Mouse (Mus musculus): Measurements from ENCODE around the gene Gm6351. TPM values are rescaled to one million over a fixed set of nuclear protein-coding genes. Genes with fewer than 3 reads are reported as not detected.
"Not testable (repeated sequence)": the region's sequence is repeated elsewhere in the genome, so short reads cannot be mapped to it uniquely, and the experiment has no call there.

Gm6351 gene
- polyA plus RNA-seq (2015; fragmentation: Nextera tagmentation; extraction: Ambion mirVana), result not detected in 2 replicates

DNA sequence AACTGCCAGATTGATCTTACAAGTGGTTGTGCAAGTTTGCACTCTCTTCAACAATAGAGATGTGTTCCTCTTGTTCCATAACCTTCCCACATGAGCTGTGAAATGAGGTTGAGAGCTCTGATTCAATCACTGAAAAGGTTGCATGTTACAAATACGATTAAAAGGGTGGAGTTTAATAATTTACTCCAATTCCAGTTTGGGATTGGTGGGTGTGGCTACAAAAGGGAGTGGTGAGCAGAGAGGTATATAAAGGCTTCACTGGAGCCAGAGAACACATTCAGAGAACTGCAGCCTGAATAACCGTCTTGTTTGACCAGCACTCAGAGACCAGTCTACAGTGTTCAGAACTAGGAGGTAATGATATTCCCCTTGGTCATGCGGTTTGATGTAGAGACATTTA is at the start of gene Gm6351:
TSS of gene Gm6351 (plus strand) at position 301 of the 400 bp plus-strand sequence.
- not testable (repeated sequence) for H3K27ac ChIP-seq (ENCODE audit: low read length); H3K4me2 ChIP-seq (replicated peaks; ENCODE audit: low read depth, low read length); H3K9ac ChIP-seq (replicated peaks; ENCODE audit: low read length); H3K27me3 ChIP-seq (ENCODE audit: insufficient read depth, low read length); H3K4me3 ChIP-seq (ENCODE audit: low read length); H3K9me3 ChIP-seq (ENCODE audit: low read length); H3K36me3 ChIP-seq (ENCODE audit: insufficient read depth, low read length); ATAC-seq (ENCODE audit: low FRiP score, low TSS enrichment); H3K4me1 ChIP-seq (ENCODE audit: insufficient read depth, low read length)
- no CpG with 5 or more reads among the region's 3 CpGs for WGBS

DNA sequence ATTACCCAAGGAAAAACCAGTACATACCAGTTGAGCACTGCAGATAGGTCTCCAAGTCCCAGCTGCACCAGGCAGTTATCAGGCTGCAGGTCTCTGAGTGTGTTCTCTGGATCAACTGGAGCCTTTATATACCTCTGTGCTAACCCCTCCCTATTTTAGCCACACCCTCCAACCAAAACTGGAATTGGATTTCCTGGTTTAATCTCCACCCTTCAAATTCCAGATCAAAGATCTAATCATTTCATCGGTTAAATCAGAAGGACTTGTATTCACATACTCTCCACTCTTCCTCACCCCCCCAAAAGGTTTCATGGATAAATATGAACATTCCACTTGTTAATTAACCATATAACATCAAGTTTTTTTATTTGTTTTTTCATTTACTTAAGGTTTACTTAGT is 5.7 kb upstream of the Gm6351 start, which contains the start of gene BC061212:
TSS of gene BC061212 (minus strand) at position 101 of the 400 bp plus-strand sequence.
- not testable (repeated sequence) for H3K4me1 ChIP-seq (ENCODE audit: insufficient read depth, low read length); H3K27me3 ChIP-seq (ENCODE audit: insufficient read depth, low read length); ATAC-seq (ENCODE audit: low FRiP score, low TSS enrichment); H3K4me3 ChIP-seq (ENCODE audit: low read length); H3K4me2 ChIP-seq (replicated peaks; ENCODE audit: low read depth, low read length); H3K9ac ChIP-seq (replicated peaks; ENCODE audit: low read length); H3K9me3 ChIP-seq (ENCODE audit: low read length); H3K27ac ChIP-seq (ENCODE audit: low read length); H3K36me3 ChIP-seq (ENCODE audit: insufficient read depth, low read length)
- WGBS, result no CpG with 5 or more reads among the region's 1 CpGs

Other genes with a start within 250 kb of the Gm6351 start
- not detected in 2 replicates for gene Gm7792, start 232.6 kb upstream of the Gm6351 start, polyA plus RNA-seq (2015; fragmentation: Nextera tagmentation; extraction: Ambion mirVana)
- not detected in 2 replicates for gene Gm16429, start 147.3 kb upstream of the Gm6351 start, polyA plus RNA-seq (2015; fragmentation: Nextera tagmentation; extraction: Ambion mirVana)
- not detected in 2 replicates for gene BC061212, start 5.8 kb upstream of the Gm6351 start, polyA plus RNA-seq (2015; fragmentation: Nextera tagmentation; extraction: Ambion mirVana)
- gene Gm3106, start 141.6 kb downstream of the Gm6351 start, polyA plus RNA-seq (2015; fragmentation: Nextera tagmentation; extraction: Ambion mirVana), result not detected in 2 replicates
- gene A430089I19Rik, start 230.4 kb downstream of the Gm6351 start, polyA plus RNA-seq (2015; fragmentation: Nextera tagmentation; extraction: Ambion mirVana), result not detected in 2 replicates
- not detected in 2 replicates for gene Gm6502, start 238.1 kb downstream of the Gm6351 start, polyA plus RNA-seq (2015; fragmentation: Nextera tagmentation; extraction: Ambion mirVana)